Mouse (Mus musculus) ES-Bruce4 (cell line): ENCODE results near the gene 2210016F16Rik. TPM values are rescaled to one million over a fixed set of nuclear protein-coding genes. Genes with fewer than 3 reads are reported as not detected.
A peak's percentile ranks its signal among the peaks of the same experiment; 100 is the strongest.

Source experiments
- H3K27ac ChIP-seq: 2 replicates; pipeline ENCODE4 v1.5.1; 2012; ENCODE audit warnings: low read length, inconsistent platforms; ENCODE audit not compliant: insufficient read depth
- H3K27me3 ChIP-seq: 2 replicates; pipeline ENCODE4 v1.6.1; 2012; ENCODE audit warnings: mild to moderate bottlenecking, low read length, inconsistent platforms; ENCODE audit not compliant: control insufficient read depth, poor library complexity, insufficient read depth, severe bottlenecking
- H3K36me3 ChIP-seq: 2 replicates; pipeline ENCODE4 v1.6.1; 2012; ENCODE audit warnings: inconsistent platforms, mild to moderate bottlenecking, low read length, moderate library complexity; ENCODE audit not compliant: control insufficient read depth, poor library complexity, insufficient read depth, severe bottlenecking
- H3K4me1 ChIP-seq: one replicate; pipeline ENCODE4 v1.8.1; 2011; ENCODE audit warnings: low read length; ENCODE audit not compliant: control insufficient read depth, insufficient read depth
- H3K4me3 ChIP-seq: 2 replicates; pipeline ENCODE4 v1.5.1; 2011; ENCODE audit warnings: low read depth, mild to moderate bottlenecking, low read length
- H3K9ac ChIP-seq: 2 replicates; pipeline ENCODE4 v1.6.1; 2012; ENCODE audit warnings: low read depth, mild to moderate bottlenecking, inconsistent platforms; ENCODE audit not compliant: poor library complexity, severe bottlenecking
- H3K9me3 ChIP-seq: replicated peaks from 2 replicates; pipeline ENCODE4 v1.6.1; 2012; ENCODE audit warnings: mild to moderate bottlenecking, low read length, inconsistent platforms; ENCODE audit not compliant: control insufficient read depth, poor library complexity, insufficient read depth, severe bottlenecking
- CTCF ChIP-seq: IDR thresholded peaks from one replicate; pipeline ENCODE4 v1.8.1; 2011; ENCODE audit warnings: low read depth, low read length
- EP300 ChIP-seq: IDR thresholded peaks from 2 replicates; pipeline ENCODE4 v1.6.1; 2011; ENCODE audit warnings: low read depth, low read length; ENCODE audit not compliant: insufficient read depth
- POLR2A ChIP-seq: IDR thresholded peaks from one replicate; pipeline ENCODE4 v1.8.1; 2011; ENCODE audit warnings: low read length; ENCODE audit not compliant: insufficient read depth
- polyA plus RNA-seq: library from polyadenylated mRNA; stranded (reverse); fragments of >200 nt; gene quantifications from 2 replicates; pipeline ENCODE4 v1.2.4, GENCODE M21; 2011; ENCODE audit warnings: low read depth; ENCODE audit not compliant: missing spikeins, insufficient read depth, insufficient read length

2210016F16Rik gene
- polyA plus RNA-seq = 5.8 and 7.1 TPM in 2 replicates

DNA sequence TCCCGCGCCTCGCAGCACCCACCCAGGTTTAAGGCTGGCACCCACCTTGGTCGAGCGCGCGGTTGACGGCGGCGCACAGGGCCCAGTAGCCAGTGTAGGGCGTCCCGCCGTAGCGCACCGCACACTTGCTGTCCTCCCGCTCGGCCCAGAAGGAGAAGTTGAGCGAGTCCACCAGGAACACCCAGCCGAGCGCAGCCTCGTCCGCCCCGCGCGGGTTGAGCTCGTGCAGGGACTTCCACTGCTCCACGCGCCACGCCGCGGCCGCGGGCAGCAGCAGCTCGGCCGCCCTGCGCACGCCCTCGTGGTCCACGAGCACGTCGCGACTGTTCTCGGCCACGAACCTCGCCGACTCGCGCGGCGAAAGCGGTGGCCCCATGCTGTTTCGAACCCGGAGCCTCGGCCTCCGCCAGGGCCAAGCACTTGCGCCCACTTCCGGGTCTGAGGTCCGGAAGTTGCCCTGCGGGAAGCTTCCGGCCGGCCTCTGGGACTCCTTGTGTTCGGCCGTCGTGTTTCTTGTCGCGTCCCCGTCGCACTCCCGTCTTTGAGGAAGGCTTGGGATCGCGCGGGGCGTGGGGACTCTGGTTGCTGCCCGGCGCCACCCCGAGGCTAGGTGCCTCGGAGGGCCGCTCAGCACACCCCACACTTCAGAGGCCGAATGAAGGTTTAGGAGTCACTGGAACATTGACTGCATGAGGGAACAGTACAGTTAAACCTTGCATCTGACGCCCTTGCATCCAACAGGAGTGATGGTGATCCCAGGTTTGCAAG is at the start of gene 2210016F16Rik:
2210016F16Rik (minus strand) TSS at position 447 of the 768 bp plus-strand sequence.
- H3K27me3 ChIP-seq = no peaks in the 10 kb centered on the region
- H3K36me3 ChIP-seq = peaks cover 17% of the 10 kb centered on the region
- H3K9ac ChIP-seq = peak within 1 kb of the TSS; percentile 28
- H3K4me1 ChIP-seq = no peaks in the 10 kb centered on the region
- H3K9me3 ChIP-seq = peaks cover 21% of the 10 kb centered on the region
- H3K4me3 ChIP-seq = peak within 1 kb of the TSS; percentile 70
- peak within 1 kb of the TSS; percentile 39 for H3K27ac ChIP-seq
- TF ChIP-seq EP300 (no peak), POLR2A (no peak), CTCF (no peak)

- Histone ChIP-seq H3K9me3 (no peaks in the 10 kb centered on the region), H3K27me3 (no peaks in the 10 kb centered on the region), H3K27ac (no peak overlapping the region), H3K4me3 (no peak overlapping the region), H3K4me1 (no peaks in the 10 kb centered on the region), H3K36me3 (no peaks in the 10 kb centered on the region), H3K9ac (no peak overlapping the region)
- TF ChIP-seq EP300 (no peak), CTCF (no peak), POLR2A (no peak)
Observed at GRCm38 (mm10) chr13:58423061-58423660, 38.1 kb upstream of the 2210016F16Rik start.

DNA sequence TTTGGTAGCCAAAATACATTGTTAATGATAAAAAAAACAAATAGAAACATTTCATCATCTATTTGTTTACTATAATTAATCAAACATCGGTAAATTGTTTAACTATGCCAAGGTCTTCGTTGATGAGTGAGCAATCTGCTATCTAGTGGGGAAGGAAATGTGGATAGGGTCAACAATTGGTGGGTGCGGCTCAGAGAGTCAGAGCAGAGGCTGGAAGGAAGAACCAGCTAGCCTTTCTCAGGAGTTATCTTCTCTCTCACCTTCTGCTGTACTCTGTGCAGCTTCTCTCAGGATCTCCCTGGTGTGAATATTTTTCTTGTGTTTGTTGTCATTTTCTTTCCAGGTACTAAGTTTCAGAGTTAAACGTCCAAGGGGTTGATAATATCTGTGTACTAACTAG is 37.2 kb upstream of the 2210016F16Rik start:
- Histone ChIP-seq H3K4me3 (no peak overlapping the region), H3K36me3 (no peaks in the 10 kb centered on the region), H3K27ac (no peak overlapping the region), H3K9ac (no peak overlapping the region), H3K27me3 (no peaks in the 10 kb centered on the region), H3K9me3 (no peaks in the 10 kb centered on the region), H3K4me1 (no peaks in the 10 kb centered on the region)
- no peak for TF ChIP-seq EP300
- no peak for TF ChIP-seq CTCF
- TF ChIP-seq POLR2A = no peak

DNA sequence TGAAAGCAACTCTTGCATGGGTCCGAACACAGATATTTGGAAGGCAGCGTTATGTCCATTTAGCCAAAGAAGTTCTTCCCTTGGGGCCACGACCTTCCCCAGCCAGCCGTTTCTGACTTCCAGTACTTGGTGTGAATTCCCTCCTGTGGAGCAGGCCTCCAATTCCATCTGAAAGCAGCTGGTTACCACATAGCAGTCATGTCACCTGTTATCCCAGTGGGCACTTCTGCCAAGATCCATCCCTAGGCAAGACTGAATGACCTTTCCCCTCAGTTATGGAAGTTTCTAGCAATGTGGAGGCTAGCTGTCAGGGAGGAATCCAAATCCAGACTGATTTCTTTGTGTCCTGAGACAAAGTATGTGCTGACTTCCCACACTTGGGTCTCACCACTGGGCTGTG is 36.0 kb upstream of the 2210016F16Rik start:
- TF ChIP-seq CTCF = no peak
- no peak for TF ChIP-seq EP300
- no peak for TF ChIP-seq POLR2A
- Histone ChIP-seq H3K9me3 (no peaks in the 10 kb centered on the region), H3K27me3 (no peaks in the 10 kb centered on the region), H3K27ac (no peak overlapping the region), H3K36me3 (no peaks in the 10 kb centered on the region), H3K4me1 (no peaks in the 10 kb centered on the region), H3K4me3 (no peak overlapping the region), H3K9ac (no peak overlapping the region)

GRCm38 (mm10) chr13:58419266-58419665 is 34.2 kb upstream of the 2210016F16Rik start:
- H3K27me3 ChIP-seq = no peaks in the 10 kb centered on the region
- H3K27ac ChIP-seq = no peak overlapping the region
- TF ChIP-seq POLR2A (no peak), CTCF (no peak), EP300 (no peak)
- H3K36me3 ChIP-seq = no peaks in the 10 kb centered on the region
- no peaks in the 10 kb centered on the region for H3K9me3 ChIP-seq
- no peak overlapping the region for H3K4me3 ChIP-seq
- no peak overlapping the region for H3K9ac ChIP-seq
- H3K4me1 ChIP-seq = no peaks in the 10 kb centered on the region

- Histone ChIP-seq H3K9me3 (no peaks in the 10 kb centered on the region), H3K4me3 (no peak overlapping the region), H3K36me3 (no peaks in the 10 kb centered on the region), H3K9ac (no peak overlapping the region), H3K27ac (no peak overlapping the region), H3K27me3 (no peaks in the 10 kb centered on the region), H3K4me1 (no peaks in the 10 kb centered on the region)
- TF ChIP-seq CTCF = no peak
- TF ChIP-seq EP300 = no peak
- TF ChIP-seq POLR2A = no peak
Observed at GRCm38 (mm10) chr13:58418656-58419055, 33.6 kb upstream of the 2210016F16Rik start.
